Mouse (Mus musculus) megakaryocyte, embryonic 14.5 days (primary cell): ENCODE measurements around the gene Tomm20l.

ENCODE experiments used
- FLI1 ChIP-seq: IDR thresholded peaks from 2 replicates; pipeline ENCODE4 v1.6.1; 2012; ENCODE audit warnings: low read length, inconsistent platforms, mixed read lengths
- GATA1 ChIP-seq: IDR thresholded peaks from 3 replicates; pipeline ENCODE4 v1.6.1; 2012; ENCODE audit warnings: mixed read lengths, low read length, inconsistent platforms, borderline replicate concordance

GRCm38 (mm10) chr12:71123286-71123685 is 12.1 kb downstream of the Tomm20l start:
- TF ChIP-seq GATA1 (no peak), FLI1 (no peak)
